Mouse (Mus musculus) E14TG2a.4 (cell line): ENCODE measurements around the gene Fam216a.
A peak's percentile ranks its signal among the peaks of the same experiment; 100 is the strongest.
"Not testable (repeated sequence)": the region's sequence is repeated elsewhere in the genome, so short reads cannot be mapped to it uniquely, and the experiment has no call there.

Source experiments
- H3K27me3 ChIP-seq: 2 replicates; pipeline ENCODE4 v1.6.1; 2014; ENCODE audit warnings: low read length, control low read depth; ENCODE audit not compliant: insufficient read depth
- H3K36me3 ChIP-seq: 2 replicates; pipeline ENCODE4 v1.6.1; 2014; ENCODE audit warnings: low read length, control low read depth; ENCODE audit not compliant: insufficient read depth
- H3K4me1 ChIP-seq: replicated peaks from 2 replicates; pipeline ENCODE4 v1.6.1; 2014; ENCODE audit warnings: low read depth, low read length, control low read depth
- H3K4me3 ChIP-seq: replicated peaks from 2 replicates; pipeline ENCODE4 v1.5.1; 2014; ENCODE audit warnings: mild to moderate bottlenecking, low read length
- H3K9me3 ChIP-seq: 2 replicates; pipeline ENCODE4 v1.6.1; 2014; ENCODE audit warnings: low read length, control low read depth
- CTCF ChIP-seq: conservative IDR thresholded peaks from 2 replicates; pipeline ENCODE4 v1.5.1; 2014; ENCODE audit warnings: low read length
- NANOG ChIP-seq: IDR thresholded peaks from 2 replicates; pipeline ENCODE4 v1.6.1; 2014; ENCODE audit warnings: borderline replicate concordance, low read length, mixed read lengths
- POU5F1 ChIP-seq: IDR thresholded peaks from 2 replicates; pipeline ENCODE4 v1.6.1; 2014; ENCODE audit warnings: low read length, borderline replicate concordance

Gene Fam216a

GRCm38 (mm10) chr5:122372192-122372769, at the start of gene Fam216a:
TSS of gene Fam216a (minus strand) at chr5:122372364.
- Histone ChIP-seq H3K36me3 (peaks cover 66% of the 10 kb centered on the region), H3K9me3 (no peaks in the 10 kb centered on the region), H3K27me3 (no peaks in the 10 kb centered on the region), H3K4me1 (peaks cover 32% of the 10 kb centered on the region), H3K4me3 (peak within 1 kb of the TSS; percentile 97)
- TF ChIP-seq CTCF = no peak
- no peak for TF ChIP-seq POU5F1
- TF ChIP-seq NANOG = no peak

DNA sequence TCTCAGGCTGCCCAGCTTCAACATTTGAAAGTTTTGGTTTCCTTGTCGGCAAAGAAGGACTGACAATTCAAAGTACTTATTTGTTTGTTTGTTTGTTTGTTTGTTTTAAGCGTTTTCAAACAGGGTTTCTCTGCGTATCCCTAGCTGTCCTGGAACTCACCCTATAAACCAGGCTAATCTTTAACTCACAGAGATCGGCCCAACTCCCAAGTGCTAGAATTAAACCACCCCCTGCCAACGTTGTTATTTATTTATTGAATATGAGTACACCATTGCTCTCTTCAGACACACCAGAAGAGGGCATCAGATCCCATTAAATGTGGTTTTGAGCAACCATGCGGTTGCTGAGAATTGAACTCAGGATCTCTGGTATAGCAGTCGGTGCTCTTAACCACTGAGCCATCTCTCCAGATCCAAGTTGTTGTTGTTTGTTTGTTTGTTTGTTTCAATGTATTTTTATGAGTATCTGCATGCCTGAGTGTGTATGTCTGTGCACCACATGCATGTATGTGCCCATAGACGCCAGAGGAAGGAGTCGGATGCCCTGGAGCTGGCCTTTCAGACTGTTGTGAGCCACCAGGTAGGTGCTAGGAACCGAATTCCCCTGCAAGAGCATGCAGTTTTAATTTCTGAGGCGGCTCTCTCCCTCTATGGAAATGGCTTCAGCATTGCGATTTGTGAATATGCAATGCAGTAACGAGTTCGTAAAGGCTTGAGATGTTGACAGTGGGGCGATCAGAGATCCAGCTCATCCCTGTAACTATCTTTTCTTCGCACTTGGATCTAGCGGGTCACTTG, 49.3 kb upstream of the Fam216a start, which contains the start of gene Anapc7:
Gene Anapc7 (plus strand): TSS at position 423 of the 798 bp plus-strand sequence.
- TF ChIP-seq NANOG (no peak), POU5F1 (no peak), CTCF (no peak; the same call in 1 of the 2 replicates)
- no peaks in the 10 kb centered on the region for H3K27me3 ChIP-seq
- peaks cover 20% of the 10 kb centered on the region for H3K36me3 ChIP-seq
- peak within 1 kb of the TSS; percentile 98 for H3K4me3 ChIP-seq
- peaks cover 11% of the 10 kb centered on the region for H3K9me3 ChIP-seq
- H3K4me1 ChIP-seq = peaks cover 31% of the 10 kb centered on the region

DNA sequence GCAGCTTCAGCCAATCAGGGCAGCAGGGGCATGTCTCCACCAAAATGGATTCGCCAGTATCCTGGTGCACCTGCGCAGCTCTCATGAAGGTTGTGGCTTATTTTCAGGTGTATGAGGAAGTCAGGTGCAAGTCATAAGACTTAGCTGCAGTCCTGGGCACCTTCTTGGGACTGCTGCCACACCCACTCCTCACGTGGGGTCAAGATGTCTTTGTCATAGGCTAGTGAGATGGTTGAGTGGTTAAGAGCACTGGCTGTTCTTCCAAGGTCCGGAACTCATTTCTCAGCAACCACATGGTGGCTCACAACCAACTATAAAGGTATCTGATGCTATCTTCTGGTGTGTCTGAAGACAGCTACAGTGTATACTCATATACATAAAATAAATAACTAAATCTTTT, 48.5 kb upstream of the Fam216a start:
- H3K9me3 ChIP-seq = peaks cover 11% of the 10 kb centered on the region
- not testable (repeated sequence) for H3K27me3 ChIP-seq, H3K4me3 ChIP-seq
- peaks cover 12% of the 10 kb centered on the region for H3K36me3 ChIP-seq
- H3K4me1 ChIP-seq = peaks cover 24% of the 10 kb centered on the region

DNA sequence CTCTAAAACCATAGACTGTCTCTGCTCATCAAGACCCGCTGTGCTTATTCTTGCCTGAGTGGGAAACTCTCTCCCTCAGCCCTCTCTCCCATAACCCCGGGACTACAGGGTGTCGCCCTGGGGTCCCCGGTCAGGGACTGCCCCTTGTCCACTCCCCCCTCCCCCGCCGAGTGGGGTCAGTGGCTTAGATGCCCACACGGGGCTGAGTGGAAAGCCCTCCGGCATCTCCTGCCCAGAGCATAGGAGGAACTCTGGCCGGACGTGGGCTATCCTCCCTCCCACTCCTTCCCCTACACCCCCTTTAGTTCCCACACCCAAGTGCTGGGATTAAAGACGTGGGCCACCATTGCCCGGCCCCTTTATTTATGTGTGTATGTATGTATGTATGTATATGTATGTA, 43.3 kb upstream of the Fam216a start:
- peaks cover 11% of the 10 kb centered on the region for H3K9me3 ChIP-seq
- H3K4me1 ChIP-seq = peaks cover 7% of the 10 kb centered on the region
- TF ChIP-seq POU5F1 = no peak
- TF ChIP-seq CTCF = no peak
- TF ChIP-seq NANOG = no peak
- H3K27me3 ChIP-seq = no peaks in the 10 kb centered on the region
- H3K36me3 ChIP-seq = no peaks in the 10 kb centered on the region
- no peak overlapping the region for H3K4me3 ChIP-seq

GRCm38 (mm10) chr5:122414351-122414750, 42.2 kb upstream of the Fam216a start:
- TF ChIP-seq NANOG (no peak), POU5F1 (no peak), CTCF (no peak)
- H3K4me1 ChIP-seq = peaks cover 15% of the 10 kb centered on the region
- no peaks in the 10 kb centered on the region for H3K27me3 ChIP-seq
- H3K9me3 ChIP-seq = peaks cover 11% of the 10 kb centered on the region
- H3K4me3 ChIP-seq = no peak overlapping the region
- H3K36me3 ChIP-seq = no peaks in the 10 kb centered on the region

DNA sequence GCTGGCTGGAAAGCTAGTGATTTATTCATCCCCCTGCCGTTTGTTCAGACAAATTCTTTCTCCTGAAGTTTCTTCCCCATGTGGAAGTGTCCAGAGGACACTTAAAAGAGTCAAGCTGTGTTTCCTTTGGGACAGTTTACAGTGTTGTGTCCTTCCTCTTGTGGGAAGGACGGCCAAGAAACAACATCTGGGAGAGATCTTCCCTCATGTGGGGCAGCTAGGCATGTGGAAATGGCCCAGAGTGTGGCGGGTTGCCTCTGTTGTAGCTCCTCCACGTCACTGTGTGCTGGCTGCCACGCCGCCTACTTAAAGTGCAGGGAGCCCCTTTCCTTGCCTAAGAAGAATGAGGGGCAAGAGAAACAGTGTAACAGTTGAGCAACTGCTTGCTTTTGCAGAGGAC, 40.7 kb upstream of the Fam216a start:
- Histone ChIP-seq H3K27me3 (no peaks in the 10 kb centered on the region), H3K4me1 (peaks cover 17% of the 10 kb centered on the region), H3K4me3 (no peak overlapping the region), H3K9me3 (peaks cover 2% of the 10 kb centered on the region), H3K36me3 (no peaks in the 10 kb centered on the region)
- TF ChIP-seq NANOG (no peak), POU5F1 (no peak), CTCF (no peak)

DNA sequence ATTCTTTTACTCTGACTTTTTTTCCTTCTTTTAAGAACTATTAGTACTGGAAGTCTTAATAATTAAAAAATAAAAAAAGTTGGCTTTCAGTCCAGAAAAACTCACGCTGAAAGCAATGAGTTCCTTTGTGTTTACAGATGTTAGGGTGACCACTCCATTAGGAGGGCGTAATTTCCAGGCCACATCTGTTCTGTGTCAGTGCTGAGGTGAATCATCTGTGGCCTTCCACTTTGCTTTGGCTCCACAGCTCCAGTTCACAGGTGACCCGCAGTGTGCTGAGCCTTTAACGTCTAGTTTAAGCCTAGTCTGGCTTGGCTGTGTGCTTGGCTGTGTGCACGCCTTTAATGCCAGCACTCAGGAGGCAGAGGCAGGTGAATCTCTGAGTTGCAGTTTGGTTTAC, 39.7 kb upstream of the Fam216a start:
- Histone ChIP-seq H3K9me3 (no peaks in the 10 kb centered on the region), H3K36me3 (peaks cover 8% of the 10 kb centered on the region), H3K27me3 (no peaks in the 10 kb centered on the region), H3K4me3 (no peak overlapping the region), H3K4me1 (peaks cover 17% of the 10 kb centered on the region)
- no peak for TF ChIP-seq POU5F1

DNA sequence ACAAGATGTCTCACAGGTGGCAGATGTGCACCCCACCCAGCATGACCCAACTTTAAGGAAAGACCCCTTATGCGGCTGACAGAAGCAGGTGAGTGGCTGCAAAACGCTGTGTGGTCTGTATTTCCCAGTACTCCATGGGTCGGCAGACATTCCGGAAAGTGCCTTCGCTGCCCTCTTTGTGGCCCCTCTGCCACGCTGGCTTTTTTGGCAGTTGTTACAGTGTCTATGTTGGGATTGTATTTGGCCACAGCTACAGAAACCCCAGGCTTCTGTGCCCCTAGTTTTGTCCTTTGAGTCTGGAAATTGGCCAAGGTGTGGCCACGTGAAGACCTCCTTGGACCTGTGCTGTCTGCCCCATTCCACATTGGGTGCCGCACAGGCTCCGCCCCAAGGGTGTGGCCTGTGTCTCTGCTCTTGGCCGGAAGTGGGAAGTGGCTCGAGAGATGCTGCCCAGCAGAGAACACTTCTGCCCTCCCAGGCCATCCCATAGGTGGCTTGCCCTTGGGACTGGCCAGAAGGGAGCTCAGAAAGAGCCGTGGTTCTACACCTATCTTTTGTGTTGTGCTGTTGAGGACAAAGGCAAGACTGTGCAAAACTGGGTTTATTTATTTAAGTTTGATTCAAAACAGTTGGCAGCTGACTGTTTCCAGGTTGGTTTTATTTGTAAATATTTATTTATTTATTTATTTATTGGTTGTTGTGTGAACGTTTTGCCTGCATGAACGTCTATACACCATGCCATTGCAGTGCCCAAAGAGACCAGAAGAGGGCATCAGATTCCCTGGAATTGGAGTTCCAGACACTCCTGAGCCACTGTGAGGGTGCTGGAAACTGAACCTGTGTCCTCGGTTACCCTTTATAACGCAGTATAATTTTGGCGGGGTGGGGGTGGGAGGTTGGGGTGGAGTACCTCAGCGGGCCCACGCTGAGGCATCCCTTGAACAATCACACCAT, 37.8 kb upstream of the Fam216a start:
- TF ChIP-seq NANOG (no peak), POU5F1 (no peak), CTCF (peak; percentile 77)

More for the DNA sequence above, 37.8 kb upstream of the Fam216a start:
- peaks cover 28% of the 10 kb centered on the region for H3K36me3 ChIP-seq
- peaks cover 17% of the 10 kb centered on the region for H3K4me1 ChIP-seq
- H3K27me3 ChIP-seq = no peaks in the 10 kb centered on the region
- peak overlapping the region; percentile 57 for H3K4me3 ChIP-seq
- H3K9me3 ChIP-seq = no peaks in the 10 kb centered on the region
